Mouse (Mus musculus) inflammation-experienced regulatory T-cells, adult 6 months (primary cell): ENCODE results near the gene Ptpn23. TPM values are rescaled to one million over a fixed set of nuclear protein-coding genes. Genes with fewer than 3 reads are reported as not detected.
A peak's percentile ranks its signal among the peaks of the same experiment; 100 is the strongest.
"Not testable (repeated sequence)": the region's sequence is repeated elsewhere in the genome, so short reads cannot be mapped to it uniquely, and the experiment has no call there.

Experiments
- ATAC-seq: one replicate; pipeline ENCODE4 v1.8.0; 2017
- polyA plus RNA-seq, 3 experiments: library from polyadenylated mRNA; unstranded; fragments of 100-300 nt; shearing (Covaris generic); gene quantifications; one replicate each; pipeline ENCODE4 v1.2.1; 2017

Ptpn23 gene
- 1 to 10 TPM; 4.4 to 5.9 (median 4.7) TPM for polyA plus RNA-seq

GRCm38 (mm10) chr9:110408099-110408773 is at the start of gene Ptpn23:
Gene Ptpn23, minus strand, starts transcription at chr9:110408213.
- ATAC-seq, result peak; percentile 77

GRCm38 (mm10) chr9:110452523-110452922 is 44.5 kb upstream of the Ptpn23 start:
- no peak for ATAC-seq

- peak; percentile 60 for ATAC-seq
These were observed 41.0 kb upstream of the Ptpn23 start for GRCm38 (mm10) chr9:110448857-110449617.

GRCm38 (mm10) chr9:110448356-110448755 is 40.3 kb upstream of the Ptpn23 start:
- no peak for ATAC-seq

GRCm38 (mm10) chr9:110440559-110440958 is 32.5 kb upstream of the Ptpn23 start:
- no peak for ATAC-seq

DNA sequence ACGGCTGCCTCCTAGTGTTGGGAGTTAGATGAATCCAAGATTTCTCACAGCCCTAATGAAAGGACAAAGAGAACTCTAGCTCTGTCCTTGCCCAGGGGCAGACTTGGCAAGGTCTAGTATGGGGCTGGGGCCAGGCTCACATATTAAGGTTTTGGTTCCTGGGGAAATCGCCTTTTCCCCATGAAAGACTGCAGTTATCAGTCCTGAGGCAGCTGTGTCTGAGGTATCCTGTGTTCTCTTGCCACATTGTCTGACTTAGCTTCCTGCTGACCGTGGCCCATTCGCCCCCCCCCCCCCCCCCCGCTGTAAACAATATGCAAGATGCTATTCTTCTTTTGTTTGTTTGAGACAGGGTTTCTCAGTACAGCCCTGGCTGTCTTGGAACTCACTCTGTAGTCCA is 32.0 kb upstream of the Ptpn23 start:
- no peak for ATAC-seq

DNA sequence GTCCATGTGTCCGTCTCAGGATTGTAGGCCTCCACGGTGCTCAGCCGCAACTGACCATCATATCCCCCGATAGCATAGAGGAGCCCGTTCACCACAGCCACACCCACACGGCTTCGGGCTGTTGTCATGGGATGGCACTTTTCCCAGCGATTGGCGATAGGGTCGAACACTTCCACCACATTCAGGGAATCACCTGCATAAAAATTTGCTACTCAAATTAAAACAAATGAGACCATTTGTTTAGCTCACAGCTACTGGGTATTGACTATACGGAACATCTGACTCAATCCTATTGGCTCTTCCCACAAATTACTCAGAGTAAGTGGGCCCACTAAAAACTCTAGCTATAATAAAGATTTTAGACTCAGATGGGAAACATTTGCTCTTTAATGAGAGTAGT is 28.0 kb upstream of the Ptpn23 start:
- ATAC-seq, result no peak

GRCm38 (mm10) chr9:110433045-110433444 is 25.0 kb upstream of the Ptpn23 start:
- ATAC-seq, result no peak

DNA sequence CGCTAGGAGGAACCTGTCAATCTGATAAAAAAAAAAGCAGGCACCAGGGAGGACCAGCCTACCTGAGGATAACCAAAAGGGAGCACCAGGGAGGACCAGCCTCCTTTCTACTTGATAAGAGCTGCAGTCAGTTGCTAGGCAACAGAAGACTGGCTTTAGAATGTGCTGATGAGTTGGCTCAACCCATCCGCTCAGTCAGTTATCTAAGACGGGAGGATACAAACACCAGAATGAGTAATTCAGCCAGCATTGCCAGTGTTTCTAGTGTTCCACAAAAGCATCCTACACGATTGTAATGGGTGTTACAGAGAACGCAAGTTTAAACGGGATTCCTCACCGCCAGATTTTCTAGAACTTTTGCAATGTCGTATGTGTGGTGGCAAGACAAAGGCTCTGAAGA is 23.2 kb upstream of the Ptpn23 start:
- ATAC-seq, result no peak

GRCm38 (mm10) chr9:110419511-110420112 is 11.6 kb upstream of the Ptpn23 start, which contains the start of gene Ngp:
Gene Ngp, plus strand, starts transcription at chr9:110419747.
- no peak for ATAC-seq

DNA sequence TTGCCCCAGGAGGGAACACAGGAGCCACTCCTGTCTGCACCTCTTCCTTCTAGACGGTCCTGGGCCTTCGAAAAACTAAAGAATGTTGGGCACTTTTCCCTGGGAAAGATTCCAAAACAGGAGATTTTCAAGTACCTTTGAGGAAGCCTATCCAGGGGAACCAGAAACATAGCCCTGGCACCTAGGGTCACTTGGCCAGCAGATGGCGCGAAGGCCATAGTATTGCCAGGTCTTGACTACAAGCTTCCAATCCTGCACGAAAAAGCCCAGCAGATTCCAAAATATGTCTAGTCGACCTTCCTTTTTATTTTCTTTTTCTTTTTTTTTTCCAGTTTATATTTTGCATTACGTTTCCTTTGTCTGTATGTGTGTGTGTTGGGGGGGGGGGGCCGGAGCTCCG is 5.8 kb upstream of the Ptpn23 start:
- no peak for ATAC-seq

GRCm38 (mm10) chr9:110412926-110413325 is 4.9 kb upstream of the Ptpn23 start:
- no peak for ATAC-seq

- peak; percentile 40 for ATAC-seq
These were observed 3.2 kb upstream of the Ptpn23 start for GRCm38 (mm10) chr9:110410908-110411887.

DNA sequence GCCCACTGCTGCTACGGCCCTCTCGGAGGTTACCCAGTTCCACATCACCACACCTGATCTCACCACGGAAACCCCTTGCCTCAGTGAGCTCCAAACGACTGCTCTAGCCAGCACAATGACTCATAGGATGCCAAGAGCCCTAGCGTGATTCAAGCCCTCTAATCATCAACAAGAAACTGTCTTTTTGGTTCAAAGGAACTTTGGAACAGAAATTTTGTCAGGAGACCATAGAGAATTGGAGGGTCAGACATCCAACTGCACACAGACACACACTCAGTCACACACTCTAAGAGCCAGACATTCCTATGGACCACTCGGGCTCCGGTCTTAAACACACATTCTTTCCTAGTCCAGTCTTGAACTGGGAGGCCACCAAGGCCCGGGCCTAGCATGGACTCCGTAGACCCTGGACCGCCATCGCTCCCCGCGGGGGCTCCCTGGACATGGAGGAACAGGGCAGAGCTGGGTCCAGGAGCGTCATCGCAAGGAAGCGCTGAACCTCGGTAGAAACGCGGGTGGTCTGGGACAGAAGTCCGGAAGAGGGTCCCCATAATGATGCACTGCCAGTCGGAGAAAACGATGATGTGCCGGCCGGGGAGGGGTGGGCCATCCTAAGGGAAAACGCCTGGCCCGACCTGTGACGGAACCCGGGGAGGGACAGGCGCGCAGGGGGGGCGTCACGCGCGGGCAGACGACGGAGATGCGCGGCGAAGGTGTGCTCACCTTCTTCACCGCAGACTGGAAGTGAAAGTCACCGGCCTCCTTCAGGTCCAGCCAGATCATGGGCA is 508 bp downstream of the Ptpn23 start:
- peak; percentile 46 for ATAC-seq

DNA sequence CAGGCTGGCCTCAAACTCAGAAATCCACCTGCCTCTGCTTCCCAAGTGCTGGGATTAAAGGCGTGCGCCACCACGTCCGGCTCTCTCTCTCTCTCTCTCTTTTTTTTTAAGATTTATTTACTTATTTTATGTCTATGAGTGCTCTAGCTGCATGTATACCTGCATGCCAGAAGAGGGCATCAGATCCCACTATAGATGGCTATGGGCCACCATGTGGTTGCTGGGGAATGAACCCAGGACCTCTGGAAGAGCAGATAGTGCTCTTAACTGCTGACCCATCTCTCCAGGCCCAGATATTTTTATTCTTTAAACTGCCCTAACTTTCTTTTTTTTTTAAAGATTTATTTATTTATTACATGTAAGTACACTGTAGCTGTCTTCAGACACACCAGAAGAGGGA is 4.8 kb downstream of the Ptpn23 start:
- not testable (repeated sequence) for ATAC-seq

DNA sequence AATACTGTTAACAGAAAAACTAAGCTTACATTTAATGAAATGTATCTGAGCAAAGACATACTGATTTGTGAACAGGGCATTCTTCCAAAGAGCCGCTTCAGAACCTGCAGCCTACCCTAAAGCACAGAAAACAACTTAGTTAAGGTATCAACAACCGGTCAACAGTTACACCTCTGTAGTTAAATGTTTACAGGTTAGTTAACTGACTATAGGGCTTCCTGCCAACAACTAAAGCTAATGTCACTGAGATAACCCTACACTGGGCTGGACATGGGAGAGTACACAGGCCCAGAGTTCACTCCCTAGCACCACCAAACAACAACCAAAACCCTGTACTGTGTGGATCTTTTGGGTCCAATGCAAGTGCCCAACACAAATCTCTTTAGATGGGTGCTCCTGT is 5.3 kb downstream of the Ptpn23 start:
- no peak for ATAC-seq

DNA sequence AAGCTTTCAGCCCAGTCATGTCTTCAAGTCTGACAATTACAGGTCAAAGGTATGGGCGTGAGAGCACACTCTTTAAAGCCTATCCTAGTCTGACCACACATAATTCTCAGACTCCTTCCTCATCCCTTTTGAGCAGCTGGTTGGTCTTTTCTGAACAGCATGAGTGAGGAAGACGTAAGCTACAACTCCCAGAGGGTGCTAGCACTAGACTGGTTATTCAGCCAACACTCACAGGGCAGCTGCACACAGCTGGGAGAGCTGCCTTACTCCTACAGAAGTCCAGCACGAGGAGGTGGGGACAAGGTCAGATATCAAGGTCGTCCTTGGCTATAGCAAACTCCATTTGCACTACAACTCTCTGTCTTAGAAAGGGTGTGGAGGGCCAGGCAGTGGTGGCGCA is 7.4 kb downstream of the Ptpn23 start:
- no peak for ATAC-seq

- ATAC-seq, result no peak
These were observed 14.7 kb downstream of the Ptpn23 start for GRCm38 (mm10) chr9:110393295-110393694.

- no peak for ATAC-seq
These were observed 17.2 kb downstream of the Ptpn23 start for GRCm38 (mm10) chr9:110390843-110391242.

- ATAC-seq, result no peak
These were observed 20.0 kb downstream of the Ptpn23 start for GRCm38 (mm10) chr9:110388011-110388410.

GRCm38 (mm10) chr9:110384369-110384929 is 23.6 kb downstream of the Ptpn23 start:
- no peak for ATAC-seq
